Mouse (Mus musculus) NIH3T3 (cell line): ENCODE measurements at regions not wholly inside any gene's neighbourhood (a gene's known extent, or its start where the extent isn't known, plus 50 kb on each side); places are given as distances from the start of the nearest gene placed in this dataset.

Experiments used
- DNase-seq: peaks from one replicate; pipeline ENCODE4 v3.0.0-alpha.2; 2012; ENCODE audit warnings: low read depth

DNA sequence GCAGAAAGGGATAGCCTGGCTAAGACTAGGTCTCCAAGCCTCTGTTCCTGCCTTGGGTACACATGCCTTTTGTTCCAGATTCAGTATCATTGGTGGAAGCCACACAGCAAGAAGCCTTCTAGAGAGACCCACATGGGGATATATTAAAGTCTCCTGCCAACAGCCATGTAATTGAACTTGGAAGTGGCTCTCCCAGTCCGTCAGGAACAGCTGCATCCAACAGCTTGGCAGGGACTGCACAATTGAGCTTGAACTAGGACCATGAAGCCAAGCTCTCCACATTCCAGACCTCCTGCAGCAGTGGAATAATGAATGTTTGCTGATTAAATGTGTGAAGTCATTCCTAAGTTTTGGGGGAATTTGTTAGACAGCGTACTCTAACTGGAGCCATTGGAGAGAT is 94.5 kb downstream of the Gpr139 start:
- DNase-seq: no peak

DNA sequence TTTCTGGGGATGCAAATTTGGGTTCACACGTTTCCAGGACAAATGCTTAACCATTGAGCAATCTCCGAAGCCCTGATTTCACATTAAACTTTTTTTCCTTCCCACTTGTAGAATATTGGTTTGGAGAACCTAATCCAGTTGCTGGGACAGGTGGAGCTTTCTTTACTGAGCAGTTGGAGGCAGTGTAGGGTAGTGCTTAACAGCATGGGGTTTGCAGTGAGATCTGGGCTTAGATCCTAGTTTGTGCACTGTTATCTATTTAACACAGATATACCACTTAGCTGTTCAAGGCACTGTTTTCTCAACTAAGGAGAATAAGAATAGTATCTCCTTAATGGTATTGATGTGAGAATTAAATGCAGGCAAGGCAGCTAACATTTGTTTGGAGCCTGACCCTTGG is 93.5 kb upstream of the Gprc5b start:
- DNase-seq: no peak

DNA sequence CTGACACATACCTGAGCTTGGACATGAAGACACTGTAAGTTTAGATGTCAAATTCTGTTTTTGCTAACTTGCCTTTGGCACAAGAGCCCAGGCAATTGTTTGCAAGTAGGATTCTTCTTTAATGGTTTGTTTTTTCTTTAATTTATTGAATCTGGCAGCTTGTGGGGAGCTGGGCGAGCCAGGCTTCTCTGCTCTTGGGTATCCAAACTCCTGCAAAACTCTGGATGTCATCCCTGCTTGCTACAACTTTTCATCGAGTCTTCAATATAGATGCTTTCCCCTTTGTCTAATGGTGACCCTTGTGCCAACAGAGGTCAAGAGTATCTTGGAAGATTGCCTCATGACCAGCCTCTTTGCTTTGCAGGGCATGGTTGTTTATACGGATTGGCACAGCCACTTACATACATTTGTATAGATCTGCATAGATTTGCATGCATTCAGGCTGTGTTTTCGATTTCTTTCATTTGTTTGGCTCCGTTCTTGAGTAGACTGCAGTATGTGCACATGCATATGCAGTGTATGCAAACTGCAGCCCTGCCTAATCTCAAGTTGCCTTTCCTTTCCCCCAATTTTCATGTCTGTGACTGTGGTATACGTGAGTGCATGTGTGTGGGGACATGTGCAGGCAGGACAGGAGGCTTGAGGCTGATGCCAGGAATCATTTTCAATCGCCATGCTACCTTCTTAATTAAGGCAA is 92.9 kb upstream of the Gprc5b start:
- DNase-seq: no peak

DNA sequence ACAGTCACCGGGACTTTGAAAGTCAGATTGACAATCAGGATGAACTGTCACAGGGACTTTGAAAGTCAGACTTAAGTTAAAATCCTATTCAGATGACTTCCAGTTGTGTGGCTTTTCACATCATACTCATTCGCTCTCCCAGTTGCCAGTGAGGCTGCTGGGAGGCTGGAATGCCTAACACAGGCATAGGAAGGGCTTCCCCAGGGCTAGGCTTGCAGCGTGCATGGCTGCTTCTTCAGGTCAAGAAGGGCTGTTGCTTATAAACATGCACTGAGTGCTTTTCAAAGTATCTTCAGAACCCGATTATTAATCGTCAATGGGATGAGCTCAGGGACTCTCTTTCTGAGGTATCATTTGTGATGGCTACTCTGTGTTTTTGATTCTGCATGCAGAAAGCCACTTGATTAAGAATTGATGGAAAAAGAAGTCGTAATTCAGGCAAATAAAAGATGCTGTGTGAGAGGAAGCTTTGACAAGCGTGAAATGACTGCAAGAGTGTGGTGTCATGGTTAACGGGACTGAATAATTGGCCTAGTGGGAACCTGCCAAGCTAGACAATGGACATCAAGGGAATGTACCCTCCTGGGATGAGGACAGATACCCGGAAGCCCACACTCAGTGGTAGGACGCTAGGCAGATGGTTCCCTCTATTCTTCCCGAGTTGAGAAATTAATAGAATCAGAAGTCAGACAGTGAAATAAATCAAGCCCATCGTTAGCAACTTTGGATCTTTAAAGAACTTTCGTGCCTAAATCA is 90.9 kb upstream of the Gprc5b start:
- DNase-seq: no peak

DNA sequence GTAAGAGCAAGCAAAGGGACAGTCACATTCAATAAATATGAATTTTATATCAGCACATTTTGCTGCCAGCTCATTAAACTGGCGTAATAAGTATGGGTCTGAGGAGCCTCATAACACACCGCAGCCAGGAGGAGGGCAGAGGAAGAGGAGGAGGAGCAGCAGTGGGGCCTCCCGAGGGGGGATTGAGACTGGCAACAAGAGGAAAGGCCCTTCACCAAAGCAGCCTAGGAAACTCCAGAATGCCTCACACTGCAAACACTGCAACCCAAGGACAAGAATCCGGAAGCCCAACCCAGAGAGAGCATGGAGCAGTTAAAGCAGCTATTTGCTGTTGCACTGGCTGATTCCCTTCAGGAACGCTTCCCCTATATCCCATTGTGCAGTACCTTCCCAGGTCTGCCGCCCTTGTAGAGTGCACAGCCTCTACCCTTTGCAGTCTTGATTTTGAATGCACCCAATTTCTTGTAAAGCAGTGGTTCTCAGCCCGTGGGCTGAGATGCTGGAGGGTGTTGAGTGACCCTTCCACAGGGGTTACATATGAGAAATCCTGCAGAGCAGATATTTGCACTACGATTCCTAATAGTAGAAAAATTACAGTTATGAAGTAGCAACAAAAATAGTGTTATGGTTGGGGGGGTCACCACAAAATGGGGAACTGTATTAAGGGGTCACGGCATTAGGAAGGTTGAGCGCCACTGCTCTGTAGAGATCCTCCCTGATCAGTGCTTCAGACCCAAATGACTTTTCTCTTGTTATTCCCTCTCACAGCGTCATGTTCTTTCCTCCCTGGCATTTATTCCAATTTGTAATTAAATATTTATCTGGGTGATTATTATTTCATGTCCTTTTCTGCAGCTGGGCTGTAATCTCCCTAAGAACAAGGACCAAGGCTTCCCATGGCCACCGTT is 82.0 kb upstream of the Gprc5b start:
- no peak for DNase-seq

DNA sequence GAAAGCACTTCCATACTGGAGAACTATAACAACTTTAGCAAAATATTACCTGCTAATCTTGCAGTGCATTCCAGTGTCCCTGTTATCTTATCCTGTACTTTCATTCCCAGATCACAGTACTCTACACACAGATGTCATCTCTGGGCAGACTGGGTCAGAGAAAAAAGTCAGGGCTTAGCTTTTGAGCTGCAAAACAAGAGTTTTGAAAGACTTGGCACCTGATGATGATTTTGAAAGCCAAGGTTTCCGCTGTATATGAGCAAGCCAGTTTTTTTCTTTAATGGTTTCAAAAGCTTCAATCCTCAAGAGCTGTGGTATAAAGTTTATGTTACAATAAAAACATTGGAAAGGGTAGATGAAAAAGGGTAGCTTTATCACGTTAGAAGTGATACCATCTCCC is 71.0 kb upstream of the Gprc5b start:
- peak; percentile 1 for DNase-seq
